Mouse (Mus musculus) embryo, embryonic 11 days (tissue): ENCODE measurements around the gene Olfr1161.
"Not testable (repeated sequence)": the region's sequence is repeated elsewhere in the genome, so short reads cannot be mapped to it uniquely, and the experiment has no call there.

ENCODE experiments used
- DNase-seq: peaks from one replicate; pipeline ENCODE4 v3.0.0-alpha.2; 2015

The Olfr1161 gene

GRCm38 (mm10) chr2:88022474-88022873 is at the start of gene Olfr1161:
Gene Olfr1161 (plus strand): TSS chr2:88022774.
- not testable (repeated sequence) for DNase-seq

- no peak for DNase-seq
Measured at GRCm38 (mm10) chr2:87974563-87974962, 48.0 kb upstream of the Olfr1161 start, which contains the start of gene Olfr74. Gene Olfr74 (minus strand): TSS chr2:87974663.

GRCm38 (mm10) chr2:87989813-87990212 is 32.8 kb upstream of the Olfr1161 start, which contains the start of gene Olfr1158:
Gene Olfr1158 (plus strand): TSS chr2:87990113.
- DNase-seq: no peak

- no peak for DNase-seq
Measured at GRCm38 (mm10) chr2:88007515-88008318, 14.9 kb upstream of the Olfr1161 start, which contains the start of gene Olfr1160. Gene Olfr1160 (minus strand): TSS chr2:88008268.

GRCm38 (mm10) chr2:88037599-88037998 is 15.0 kb downstream of the Olfr1161 start, which contains the start of gene Olfr73:
Gene Olfr73 (minus strand): TSS chr2:88037699.
- DNase-seq: no peak

- DNase-seq: no peak
Measured at GRCm38 (mm10) chr2:88051029-88051428, 28.5 kb downstream of the Olfr1161 start, which contains the start of gene Olfr1162. Gene Olfr1162 (minus strand): TSS chr2:88051129.

GRCm38 (mm10) chr2:88063587-88063986 is 41.0 kb downstream of the Olfr1161 start:
- no peak for DNase-seq

GRCm38 (mm10) chr2:88071730-88072129 is 49.2 kb downstream of the Olfr1161 start, which contains the start of gene Olfr1163:
Gene Olfr1163 (minus strand): TSS chr2:88071830.
- DNase-seq: no peak
